Mouse (Mus musculus) left cerebral cortex, adult 9 months (tissue): ENCODE measurements around the gene Itpr2.

ENCODE experiments used
- DNase-seq, 2 experiments: peaks; one replicate each; pipeline ENCODE4 v3.0.0; 2022; ENCODE audit warnings: low spot score in 2 of 2

The Itpr2 gene

DNA sequence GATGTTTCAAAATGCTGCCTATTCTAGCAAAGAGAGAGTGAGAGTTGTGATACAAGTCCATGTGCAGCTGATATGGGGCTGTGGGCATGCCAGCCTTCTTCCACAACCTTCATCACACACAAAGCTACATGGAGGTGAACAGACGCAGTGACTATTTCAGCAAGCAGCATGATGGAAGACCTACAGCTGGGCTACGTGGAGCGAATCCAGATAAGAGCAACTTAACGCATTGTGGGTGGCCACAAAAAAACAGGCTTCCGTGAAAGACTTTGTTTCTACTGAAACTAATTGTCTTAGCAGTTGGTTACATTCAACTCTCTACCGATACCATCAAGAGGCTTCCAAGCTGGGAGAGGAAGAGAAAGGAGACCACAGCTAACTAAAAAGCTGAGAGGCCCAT is 81.3 kb downstream of the Itpr2 start:
- DNase-seq: no peak

DNA sequence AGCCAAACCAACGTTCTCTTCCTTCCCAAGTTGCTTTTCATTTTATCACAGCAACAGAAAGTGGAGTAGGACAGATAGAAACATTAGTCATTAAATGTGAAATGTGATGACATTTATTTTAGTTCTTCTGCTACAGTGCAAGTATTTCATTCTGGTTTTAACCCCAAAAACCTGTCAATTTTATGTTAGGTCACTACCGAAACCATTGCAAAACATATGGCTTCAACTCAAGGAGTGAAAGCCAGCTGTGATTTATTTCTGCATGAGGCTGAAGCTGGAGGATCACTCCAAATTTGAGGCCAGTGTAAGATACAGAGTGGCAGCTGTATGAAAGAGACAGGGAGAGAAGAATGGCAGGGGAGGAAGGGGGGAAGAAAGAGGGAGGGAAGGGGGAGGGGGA is 85.6 kb downstream of the Itpr2 start:
- no peak for DNase-seq

DNA sequence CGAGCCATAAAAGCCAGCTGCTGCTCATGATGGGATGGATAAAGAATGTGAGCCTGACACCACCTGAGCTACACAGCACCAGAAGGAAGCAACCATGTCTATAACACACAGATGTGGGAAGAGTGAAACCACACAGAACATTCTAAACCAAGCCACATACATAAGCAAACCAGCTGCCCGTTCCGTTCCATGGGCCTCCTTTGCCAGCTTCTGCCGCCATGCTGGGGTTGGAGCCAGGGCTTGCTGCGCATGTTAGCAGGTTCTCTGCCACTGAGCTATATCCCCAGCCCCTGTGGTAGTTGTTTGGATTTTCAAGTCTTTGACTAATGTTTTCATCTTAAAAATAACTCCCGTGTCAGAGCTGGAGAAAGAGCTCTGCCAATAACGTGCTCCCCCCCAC is 87.9 kb downstream of the Itpr2 start:
- DNase-seq: no peak

DNA sequence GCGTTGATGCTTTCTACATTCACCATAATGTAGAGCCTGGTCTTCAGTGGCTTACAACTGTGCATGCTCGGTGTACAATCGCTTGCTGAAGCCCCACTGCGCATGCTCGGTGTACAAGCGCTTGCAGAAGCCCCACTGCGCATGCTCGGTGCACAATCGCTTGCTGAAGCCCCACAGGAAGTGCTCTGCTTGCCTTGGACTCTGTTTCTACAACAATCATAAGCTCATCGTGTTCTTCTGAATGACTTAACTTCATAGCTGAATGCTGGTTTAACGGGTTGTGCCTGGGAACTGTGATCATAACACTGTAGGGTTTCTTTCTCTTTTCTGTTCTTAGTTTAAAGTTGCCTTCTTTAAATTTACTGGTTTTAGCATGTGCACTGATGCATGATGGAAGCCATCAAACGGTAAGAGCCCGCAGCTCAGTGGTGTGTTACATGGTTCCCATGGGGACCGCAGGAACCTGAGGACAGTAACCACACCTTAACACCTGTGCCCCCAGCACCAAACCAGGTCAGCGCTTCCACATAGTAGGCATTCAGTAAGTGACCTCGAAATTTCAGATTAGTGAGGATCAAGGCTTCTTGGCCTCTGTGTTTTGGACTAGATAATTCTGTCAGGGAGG is 90.5 kb downstream of the Itpr2 start:
- DNase-seq: no peak

DNA sequence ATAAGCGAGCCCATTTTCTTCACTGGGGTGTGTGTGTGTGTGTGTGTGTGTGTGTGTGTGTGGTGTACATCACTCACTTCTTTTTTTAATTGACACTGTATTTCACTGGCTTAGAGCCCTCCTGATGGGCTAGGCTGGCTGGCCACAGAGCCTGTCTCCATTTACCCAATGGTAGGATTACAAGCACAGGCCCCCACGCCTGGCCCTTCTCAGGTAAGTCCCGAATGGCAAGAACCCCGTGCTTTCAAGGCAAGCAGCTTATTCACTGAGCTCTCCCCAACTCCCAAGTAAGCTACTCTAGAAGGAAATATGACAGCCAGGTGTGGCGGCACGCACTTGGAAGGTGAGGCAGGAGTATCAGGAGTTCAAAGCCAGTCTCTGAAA is 91.6 kb downstream of the Itpr2 start:
- DNase-seq: no peak

DNA sequence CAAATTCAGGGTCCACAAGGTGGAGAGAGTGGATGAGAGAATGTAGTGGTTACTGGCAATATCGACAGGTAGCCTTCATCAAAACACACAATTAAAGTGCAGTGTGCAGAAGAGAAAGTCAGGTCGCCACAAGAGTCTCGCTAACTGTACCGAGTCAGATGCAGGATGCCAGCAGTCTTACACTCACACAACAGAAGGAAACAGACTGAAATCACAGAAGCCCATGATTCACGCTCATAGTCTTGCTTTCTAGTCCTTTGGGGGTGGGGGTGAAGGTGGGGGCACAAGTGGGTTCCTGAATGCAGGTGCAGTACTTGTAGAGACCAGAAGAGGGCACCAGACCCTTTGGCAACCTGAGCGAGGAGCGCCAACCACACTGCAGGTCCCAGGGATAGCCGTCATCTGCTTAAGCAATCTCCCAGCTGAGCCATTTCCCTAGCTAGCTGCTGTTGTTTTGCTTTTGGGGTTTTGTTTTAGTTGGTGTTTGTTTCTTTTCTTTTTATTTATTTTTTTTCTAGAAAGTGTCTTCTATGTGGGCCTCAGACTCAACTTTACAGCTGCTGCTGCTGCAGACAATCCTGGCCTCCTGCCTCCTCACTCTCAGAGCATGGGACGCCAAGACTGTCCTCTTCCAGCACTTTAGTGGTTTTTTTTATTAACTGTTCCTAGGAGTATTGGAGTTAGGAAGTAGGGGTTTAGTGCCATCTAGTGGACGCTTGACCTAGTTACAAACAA is 92.2 kb downstream of the Itpr2 start:
- DNase-seq: peak; percentile 18 to 76

DNA sequence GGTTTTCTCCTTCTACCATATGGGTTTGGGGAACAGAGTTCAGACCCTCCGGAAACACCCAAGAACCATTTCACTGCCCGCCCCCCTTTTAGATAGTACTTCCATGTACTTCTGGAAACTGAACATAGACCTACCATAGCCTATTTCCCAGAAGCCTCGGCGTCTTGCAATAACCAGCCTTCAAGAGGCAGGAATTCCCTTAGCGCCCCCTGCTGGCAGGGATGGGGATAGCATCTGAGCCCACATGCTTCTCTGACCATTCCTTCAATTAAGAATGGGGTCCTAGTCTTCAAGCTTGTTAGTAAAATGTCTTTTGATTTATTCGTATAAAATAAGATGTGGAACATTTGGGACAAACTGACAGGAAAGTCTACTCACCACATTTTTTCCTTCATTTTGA is 96.6 kb downstream of the Itpr2 start:
- peak in 1 of 2 experiments; percentile 29 for DNase-seq

DNA sequence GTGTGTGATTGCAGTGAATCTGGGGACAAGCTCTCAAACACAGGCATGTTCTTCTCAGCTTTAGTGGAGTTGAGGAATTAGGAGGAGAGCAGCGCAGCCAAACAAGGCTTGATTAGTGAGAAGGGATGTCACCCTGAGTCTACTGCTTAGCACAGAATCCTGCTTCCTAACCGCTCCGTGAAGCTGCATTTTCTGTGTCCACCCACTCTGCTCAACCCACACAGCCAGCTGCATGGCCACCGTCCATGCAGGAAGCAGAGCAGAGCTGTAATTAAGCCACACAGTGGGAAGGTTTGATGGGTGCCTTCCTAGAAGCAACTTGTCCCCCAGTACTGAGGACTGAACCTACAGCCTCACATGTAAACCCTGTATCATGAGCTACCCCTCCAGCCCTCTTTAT is 97.1 kb downstream of the Itpr2 start:
- DNase-seq: peak; percentile 38 to 56

DNA sequence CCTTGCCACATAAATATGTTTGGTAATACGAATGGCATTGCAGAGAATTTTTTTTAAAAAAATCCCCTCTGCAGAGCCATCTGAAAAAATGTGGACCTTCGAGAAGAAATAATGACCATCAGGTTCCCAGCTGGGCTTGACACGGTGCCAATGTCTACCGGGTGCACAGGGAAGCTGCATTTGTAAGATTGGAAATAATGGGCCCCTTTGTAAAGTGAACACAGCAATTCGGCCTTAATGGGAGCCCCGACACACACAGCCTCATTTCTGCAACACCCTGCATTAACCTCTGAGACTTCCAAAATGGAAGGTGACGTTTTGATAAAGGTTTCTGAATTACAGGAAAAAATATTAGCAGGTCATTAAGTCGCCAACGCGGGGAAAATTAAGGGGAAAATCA is 97.9 kb downstream of the Itpr2 start:
- no peak for DNase-seq

DNA sequence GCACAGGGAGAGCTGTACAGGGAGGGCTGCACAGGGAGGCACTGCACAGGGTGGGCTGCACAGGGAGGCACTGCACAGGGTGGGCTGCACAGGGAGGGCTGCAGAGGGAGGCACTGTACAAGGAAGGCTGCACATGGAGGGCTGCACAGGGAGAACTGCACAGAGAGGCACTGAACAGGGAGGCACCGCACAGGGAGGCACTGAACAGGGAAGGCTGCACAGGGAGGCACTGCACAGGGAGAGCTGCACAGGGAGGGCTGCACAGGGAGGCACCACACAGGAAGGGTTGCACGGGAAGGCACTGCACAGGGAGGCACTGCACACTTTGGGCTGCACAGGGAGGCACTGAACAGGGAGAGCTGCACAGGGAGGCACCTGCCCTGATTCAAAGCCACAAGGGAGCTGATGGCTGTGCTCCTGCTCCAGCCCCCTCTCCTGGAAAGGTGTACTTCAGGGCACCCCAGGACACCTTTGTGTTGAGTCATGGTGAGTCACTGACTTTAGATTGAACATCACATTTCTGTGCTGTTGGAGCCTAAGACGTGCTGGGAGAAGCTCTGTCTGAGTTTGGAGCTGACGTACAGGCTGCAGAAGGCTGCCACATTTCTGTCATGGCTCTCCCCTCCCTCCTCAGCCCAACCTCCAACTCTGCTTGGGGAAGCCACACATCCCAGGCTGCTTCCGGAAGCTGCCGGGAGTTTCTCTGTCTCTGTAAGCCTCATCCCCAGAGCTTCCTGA is 98.9 kb downstream of the Itpr2 start:
- DNase-seq: peak; percentile 45 to 58

DNA sequence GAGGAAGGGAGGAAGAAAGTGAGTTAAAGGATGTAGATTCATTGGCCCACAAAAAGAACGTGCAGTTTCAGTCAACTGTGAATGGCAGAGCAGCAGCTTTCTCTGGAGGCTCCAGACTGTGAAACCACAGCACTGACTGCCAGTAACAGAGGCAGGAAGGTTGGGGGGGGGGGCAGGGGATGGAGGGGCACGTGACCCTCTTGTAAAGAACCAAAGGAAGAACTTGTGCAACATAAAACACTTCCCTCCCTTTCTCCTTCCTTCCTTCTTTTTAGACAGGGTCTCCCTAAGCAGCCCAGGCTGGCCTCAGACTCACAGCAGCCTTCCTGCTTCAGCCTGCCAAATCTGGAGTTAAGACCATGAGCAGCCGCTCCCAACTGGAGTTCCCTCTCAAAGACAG is 104.2 kb downstream of the Itpr2 start:
- no peak for DNase-seq

DNA sequence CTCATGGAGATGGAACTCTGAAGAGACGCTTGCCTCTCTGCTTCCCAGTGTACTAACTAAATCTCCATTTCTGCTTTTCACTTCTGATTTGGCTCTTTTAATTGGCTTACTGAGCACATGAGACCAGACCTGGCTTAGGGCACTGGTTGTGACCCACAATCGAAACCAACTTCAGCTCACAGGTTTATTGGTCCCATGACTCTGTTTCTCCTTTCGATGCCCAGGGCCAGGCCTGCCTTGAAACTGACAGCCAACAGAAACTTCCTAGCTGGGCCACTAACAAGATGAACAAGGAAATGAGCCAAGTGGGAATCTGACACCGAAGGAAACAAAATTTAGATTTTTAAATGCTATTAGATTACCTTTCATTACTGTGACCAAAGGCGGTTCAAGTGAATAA is 105.8 kb downstream of the Itpr2 start:
- no peak for DNase-seq

DNA sequence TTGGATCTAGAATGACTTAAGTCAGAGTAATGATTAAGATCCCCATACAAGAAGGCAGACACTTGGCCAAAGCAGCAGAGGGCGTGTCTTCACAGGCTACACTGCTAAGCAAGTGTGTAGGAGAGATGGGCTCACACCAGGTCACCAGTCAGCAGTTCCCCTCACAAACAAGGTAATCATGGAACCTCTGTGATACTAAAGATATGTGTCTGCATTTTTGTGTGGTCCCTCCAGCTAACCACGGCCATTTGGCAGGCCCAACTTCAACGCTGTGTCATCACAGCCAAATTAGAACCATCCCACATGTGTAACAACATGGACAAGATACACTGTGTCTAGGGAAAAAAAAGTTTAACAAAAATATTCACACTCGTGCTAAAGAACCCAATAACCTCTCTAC is 106.4 kb downstream of the Itpr2 start:
- DNase-seq: no peak

DNA sequence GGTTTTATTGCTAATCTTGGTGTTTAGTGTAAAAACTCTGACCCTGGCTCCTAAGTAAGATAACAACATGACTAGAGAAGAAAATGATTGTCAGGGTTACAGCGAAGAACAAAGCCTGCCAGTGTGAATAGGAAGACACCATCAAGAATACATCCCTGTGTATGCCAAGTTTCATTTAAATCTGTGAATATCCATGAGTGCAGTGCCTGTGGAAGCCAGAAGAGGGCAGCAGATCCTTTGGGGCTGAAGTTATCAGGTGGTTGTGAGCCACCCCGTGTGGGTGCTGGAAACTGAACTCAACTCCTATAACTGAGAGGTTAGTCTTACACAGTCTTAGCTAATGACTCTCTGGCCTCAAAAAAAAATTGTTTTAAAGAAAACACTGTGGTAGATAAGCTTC is 109.8 kb downstream of the Itpr2 start:
- no peak for DNase-seq

DNA sequence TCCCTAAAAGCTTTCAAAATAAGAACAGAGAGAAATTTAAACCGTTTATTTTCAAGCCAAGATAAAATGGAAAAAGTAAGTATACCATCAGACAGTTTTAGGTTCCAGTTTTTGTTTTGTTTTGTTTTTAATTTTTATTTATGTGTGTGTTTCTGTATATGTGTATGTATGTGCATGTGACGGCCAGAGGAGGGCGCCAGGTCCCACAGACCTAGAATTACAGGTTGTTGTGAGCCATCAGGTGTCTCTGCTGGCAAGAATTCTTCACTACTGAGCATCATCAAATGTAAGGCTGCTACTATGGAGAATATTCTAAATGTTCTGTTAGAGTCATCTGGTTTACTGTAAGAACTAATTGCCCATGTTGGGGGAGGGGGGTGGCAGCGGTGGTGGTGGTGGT is 111.9 kb downstream of the Itpr2 start:
- DNase-seq: no peak

DNA sequence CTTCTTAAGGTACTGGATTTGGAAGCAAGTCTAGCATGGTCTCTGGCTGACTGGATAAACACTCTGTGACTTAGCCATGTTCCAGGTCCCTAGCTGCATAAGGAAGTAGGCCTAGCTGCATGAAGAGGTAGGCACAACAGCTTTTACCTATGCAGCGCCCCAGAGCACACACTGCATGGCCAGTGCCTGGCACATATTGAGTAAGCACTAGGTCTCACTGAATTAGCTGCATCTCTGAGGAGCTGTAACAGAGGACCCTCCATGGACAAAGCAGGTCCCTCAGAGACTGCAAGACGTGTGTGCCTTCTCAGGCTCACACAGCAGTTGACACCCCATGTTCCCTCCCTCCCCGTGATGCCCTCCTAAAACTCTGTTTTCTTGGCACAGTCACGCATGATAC is 114.0 kb downstream of the Itpr2 start:
- no peak for DNase-seq

DNA sequence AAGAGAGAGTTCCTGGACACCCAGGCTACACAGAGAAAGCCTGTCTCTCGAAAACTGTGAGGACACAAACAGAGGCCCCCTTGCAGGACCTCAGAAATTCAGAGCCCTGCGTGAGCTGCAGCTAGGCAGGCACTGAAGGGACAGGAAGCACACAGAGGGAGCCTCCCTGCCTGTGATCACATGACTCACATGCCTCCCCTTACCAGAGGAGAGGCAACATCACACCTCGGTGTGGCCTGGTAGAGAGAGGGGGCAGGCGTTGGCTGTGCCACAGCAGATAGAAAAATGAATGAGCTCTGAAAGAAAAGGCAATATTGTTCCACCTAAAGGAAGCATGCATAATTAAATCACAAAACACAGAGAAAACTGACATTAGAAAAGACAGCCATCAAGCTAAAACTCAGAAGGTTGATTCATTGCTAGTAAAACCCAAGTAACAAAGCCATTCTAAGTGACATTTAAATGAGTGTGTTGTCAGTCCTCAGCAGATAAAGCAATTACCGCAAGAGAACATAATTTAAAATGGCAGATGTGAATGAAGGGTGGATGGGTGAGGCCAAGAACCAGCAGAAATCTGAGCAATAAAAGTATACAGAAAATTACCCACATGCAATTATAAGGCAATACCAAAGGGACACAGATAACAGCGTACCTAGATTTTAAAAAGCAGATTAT is 114.8 kb downstream of the Itpr2 start:
- DNase-seq: no peak

DNA sequence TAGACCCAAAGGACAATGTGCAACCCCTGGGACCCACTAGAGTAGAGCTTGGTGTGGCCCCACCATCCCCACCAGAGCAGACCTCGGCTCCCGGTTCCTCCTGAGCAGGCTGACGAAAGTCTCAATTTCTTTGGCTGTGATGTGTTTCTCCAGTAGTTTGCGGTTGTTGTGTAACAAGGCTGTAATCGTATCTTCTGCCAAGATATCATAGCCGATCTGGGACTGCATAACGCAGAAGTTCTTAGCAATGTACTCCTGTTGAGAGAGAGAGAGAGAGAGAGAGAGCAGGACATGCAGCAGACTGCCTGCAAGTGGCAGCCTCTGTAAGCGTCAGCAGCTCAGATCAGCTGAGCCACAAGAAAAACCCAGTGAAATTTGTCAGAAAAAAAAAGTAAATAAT is 122.8 kb downstream of the Itpr2 start:
- DNase-seq: no peak

DNA sequence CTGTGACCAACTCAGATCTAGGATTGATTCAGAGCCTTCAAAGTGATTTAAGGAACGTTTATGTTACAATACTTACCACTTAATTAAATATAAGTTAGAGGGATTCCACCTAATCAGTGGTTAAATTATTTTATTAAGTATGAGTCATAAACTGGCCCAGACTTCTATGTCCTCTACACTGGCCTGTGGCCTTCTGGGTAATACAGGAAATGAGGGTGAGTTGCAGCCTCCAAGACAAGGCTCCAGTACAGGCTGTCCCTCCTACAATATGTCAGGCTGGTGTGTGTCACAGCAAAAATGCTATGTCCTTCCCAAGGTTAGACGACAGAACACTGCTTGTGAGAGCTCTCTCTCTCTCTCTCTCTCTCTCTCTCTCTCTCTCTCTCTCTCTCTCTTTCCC is 130.5 kb downstream of the Itpr2 start:
- no peak for DNase-seq

DNA sequence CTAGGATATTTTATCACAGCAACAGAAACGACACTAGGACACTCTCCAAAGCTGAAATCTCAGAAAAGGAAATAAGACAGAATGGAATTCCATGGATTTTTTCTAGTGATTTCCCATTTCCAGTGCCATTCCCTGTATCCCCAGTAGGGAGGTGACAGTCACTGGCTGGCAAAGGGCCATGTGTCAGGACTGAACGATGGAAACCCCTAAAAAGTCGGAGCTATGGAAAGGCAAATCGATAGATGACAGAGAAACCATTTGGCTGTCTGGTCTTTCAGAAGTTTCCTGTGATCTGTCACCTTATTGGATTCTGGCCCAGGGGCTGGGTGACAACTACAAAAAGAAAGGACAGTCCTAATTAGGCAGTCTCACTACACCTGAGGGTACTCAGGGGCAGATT is 135.8 kb downstream of the Itpr2 start:
- DNase-seq: no peak

DNA sequence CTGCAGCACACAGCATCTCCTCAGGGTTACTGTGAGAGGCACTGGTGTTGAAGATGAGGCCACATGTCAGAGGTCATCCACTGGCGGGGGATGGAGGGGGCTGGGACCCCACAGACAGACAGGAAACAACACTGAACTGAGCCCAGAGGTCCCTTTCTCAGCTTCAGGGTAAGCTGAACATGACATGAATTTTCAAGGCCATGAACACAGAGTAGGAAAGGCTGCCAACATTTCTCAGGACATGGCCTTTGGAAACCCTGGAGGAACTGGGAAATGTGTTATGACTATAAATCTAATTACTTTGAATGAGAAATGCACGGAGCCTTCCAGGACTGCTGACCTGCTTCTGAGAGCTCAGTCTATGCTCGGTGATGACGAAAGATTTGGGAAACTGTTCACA is 144.1 kb downstream of the Itpr2 start:
- peak in 1 of 2 experiments; percentile 10 for DNase-seq

DNA sequence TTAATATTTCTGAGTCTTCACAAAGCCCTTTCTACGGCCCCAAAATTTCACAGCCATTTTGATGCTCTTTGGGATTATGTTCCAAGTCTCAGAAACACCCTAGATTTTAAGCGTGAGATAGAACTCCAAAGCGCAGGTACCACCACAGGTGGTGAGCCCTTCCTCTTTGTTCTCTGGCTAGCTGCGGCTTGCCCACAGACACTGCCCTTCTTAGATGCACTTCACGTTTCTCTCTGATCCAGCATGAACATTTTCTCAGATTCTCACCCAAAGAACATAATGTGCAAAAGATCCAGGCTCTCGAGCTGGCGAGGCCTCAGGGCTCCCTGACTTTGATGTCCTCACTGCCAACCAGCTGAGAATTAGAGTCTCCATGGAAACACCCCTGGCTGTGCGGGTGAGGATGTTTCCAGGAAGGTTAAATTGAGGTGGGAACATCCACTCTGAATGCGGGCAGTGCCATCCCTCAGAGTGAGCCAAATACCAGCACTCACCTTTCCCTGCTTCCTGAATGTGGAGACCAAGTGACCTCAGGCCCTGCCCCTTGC is 149.7 kb downstream of the Itpr2 start:
- no peak for DNase-seq
